Mouse (Mus musculus): ENCODE results near the gene Nubp1. TPM values are rescaled to one million over a fixed set of nuclear protein-coding genes. Genes with fewer than 3 reads are reported as not detected.

Gene Nubp1
- polyA plus RNA-seq, 1 experiment from 2014 or later = 36.6 TPM

Other genes starting within 250 kb of the Nubp1 start
- gene Rpl39l, start 241.7 kb upstream of the Nubp1 start, polyA plus RNA-seq (2015; fragmentation: Nextera tagmentation; extraction: Ambion mirVana) = 0.25 and 0.46 TPM in 2 replicates
- gene Atf7ip2, start 219.2 kb upstream of the Nubp1 start, polyA plus RNA-seq (2015; fragmentation: Nextera tagmentation; extraction: Ambion mirVana) = 0.43 and 0.68 TPM in 2 replicates
- gene Emp2, start 98.0 kb upstream of the Nubp1 start, polyA plus RNA-seq (2015; fragmentation: Nextera tagmentation; extraction: Ambion mirVana) = 23.3 and 23.9 TPM in 2 replicates
- 0.13 and 0.33 TPM in 2 replicates for gene Tekt5, start 16.5 kb upstream of the Nubp1 start, polyA plus RNA-seq (2015; fragmentation: Nextera tagmentation; extraction: Ambion mirVana)
- gene Tvp23a, start 35.4 kb downstream of the Nubp1 start, polyA plus RNA-seq (2015; fragmentation: Nextera tagmentation; extraction: Ambion mirVana) = 3.9 and 4.1 TPM in 2 replicates
- gene Ciita, start 68.1 kb downstream of the Nubp1 start, polyA plus RNA-seq (2015; fragmentation: Nextera tagmentation; extraction: Ambion mirVana) = 0.17 and 0.29 TPM in 2 replicates
- 13.3 and 15.0 TPM in 2 replicates for gene Dexi, start 131.1 kb downstream of the Nubp1 start, polyA plus RNA-seq (2015; fragmentation: Nextera tagmentation; extraction: Ambion mirVana)
- gene Clec16a, start 133.4 kb downstream of the Nubp1 start, polyA plus RNA-seq (2015; fragmentation: Nextera tagmentation; extraction: Ambion mirVana) = 24.9 and 29.7 TPM in 2 replicates

Data from heart, embryonic 13.5 days (tissue).